Mouse (Mus musculus): Measurements from ENCODE around the gene Cct4. TPM values are rescaled to one million over a fixed set of nuclear protein-coding genes. Genes with fewer than 3 reads are reported as not detected.

Gene Cct4
- total and polyA plus RNA-seq, 3 experiments: 387 to 567 (median 552) TPM

GRCm38 (mm10) chr11:22962101-22962500 lies 28.2 kb upstream of the Cct4 start:
- TF ChIP-seq USF2 (IDR thresholded peaks at IDR 0.05; ENCODE audit: borderline replicate concordance in 1 of 2, insufficient read depth in 1 of 2, low read depth in 1 of 2, low read length in 2 of 2): no peak
- TF ChIP-seq NRF1 (IDR thresholded peaks at IDR 0.05; ENCODE audit: insufficient read depth, low read depth, low read length, poor library complexity, severe bottlenecking): no peak
- TF ChIP-seq GABPA (IDR thresholded peaks at IDR 0.05; ENCODE audit: low read depth, low read length): no peak
- no peak for TF ChIP-seq KAT2A (conservative IDR thresholded peaks at IDR 0.05; ENCODE audit: low read depth, low read length)
- TF ChIP-seq MYB (IDR thresholded peaks at IDR 0.05; ENCODE audit: low read depth, low read length): no peak
- TF ChIP-seq RAD21 (IDR thresholded peaks at IDR 0.05; ENCODE audit: low read depth, low read length): no peak
- TF ChIP-seq MYC (IDR thresholded peaks at IDR 0.05; ENCODE audit: low read depth, low read length): no peak
- no peak for TF ChIP-seq ZKSCAN1 (IDR thresholded peaks at IDR 0.05; ENCODE audit: low read depth, low read length)
- TF ChIP-seq POLR2AphosphoS5 (IDR thresholded peaks at IDR 0.05; ENCODE audit: borderline replicate concordance, low read depth, low read length): no peak
- no peak for TF ChIP-seq MXI1 (IDR thresholded peaks at IDR 0.05; ENCODE audit: low read depth, low read length)
- no peak for TF ChIP-seq TAL1 (IDR thresholded peaks at IDR 0.05; ENCODE audit: low read length)
- no peak for TF ChIP-seq E2F4 (IDR thresholded peaks at IDR 0.05; ENCODE audit: borderline replicate concordance, low read depth, low read length)
- no peak for TF ChIP-seq TBP (IDR thresholded peaks at IDR 0.05; ENCODE audit: low read depth, low read length)
- no peaks in the 10 kb centered on the region for H3K9me3 ChIP-seq (replicated peaks; ENCODE audit: insufficient read depth, low read length)
- no peak overlapping the region for H3K4me3 ChIP-seq (ENCODE audit: control insufficient read depth in 1 of 2, insufficient read depth in 1 of 2, low read depth in 2 of 2, low read length in 2 of 2)
- H3K4me1 ChIP-seq (ENCODE audit: control insufficient read depth in 1 of 2, insufficient read depth in 2 of 2, low read length in 2 of 2): no peaks in the 10 kb centered on the region
- no peak overlapping the region for H3K9ac ChIP-seq (ENCODE audit: control insufficient read depth, low read depth, low read length, poor library complexity, severe bottlenecking)
- no peaks in the 10 kb centered on the region for H3K79me2 ChIP-seq (ENCODE audit: control insufficient read depth, insufficient read depth, low read length, poor library complexity)
- no peak overlapping the region for H3K27ac ChIP-seq (ENCODE audit: control insufficient read depth, low read depth, low read length)
- H3K27me3 ChIP-seq (ENCODE audit: control insufficient read depth in 1 of 2, insufficient read depth in 2 of 2, low read length in 2 of 2): no peaks in the 10 kb centered on the region
- H3K36me3 ChIP-seq (ENCODE audit: control insufficient read depth in 1 of 2, insufficient read depth in 2 of 2, low read length in 2 of 2): peaks cover 0 to 3% of the 10 kb centered on the region in 2 experiments; a peak in 1 of 4 replicates
- DNase-seq (ENCODE audit: low read depth, low spot score): no peak

GRCm38 (mm10) chr11:22964401-22964800 lies 25.9 kb upstream of the Cct4 start:
- H3K4me1 ChIP-seq (ENCODE audit: control insufficient read depth in 1 of 2, insufficient read depth in 2 of 2, low read length in 2 of 2): no peaks in the 10 kb centered on the region
- no peak for DNase-seq (ENCODE audit: low read depth, low spot score)
- no peaks in the 10 kb centered on the region for H3K27me3 ChIP-seq (ENCODE audit: control insufficient read depth in 1 of 2, insufficient read depth in 2 of 2, low read length in 2 of 2)
- H3K9me3 ChIP-seq (replicated peaks; ENCODE audit: insufficient read depth, low read length): no peaks in the 10 kb centered on the region
- no peak overlapping the region for H3K4me3 ChIP-seq (ENCODE audit: control insufficient read depth in 1 of 2, insufficient read depth in 1 of 2, low read depth in 2 of 2, low read length in 2 of 2)
- H3K9ac ChIP-seq (ENCODE audit: control insufficient read depth, low read depth, low read length, poor library complexity, severe bottlenecking): no peak overlapping the region
- TF ChIP-seq USF2 (IDR thresholded peaks at IDR 0.05; ENCODE audit: borderline replicate concordance in 1 of 2, insufficient read depth in 1 of 2, low read depth in 1 of 2, low read length in 2 of 2) (no peak), BHLHE40 (IDR thresholded peaks at IDR 0.05; ENCODE audit: borderline replicate concordance, low read depth, low read length) (no peak), EP300 (IDR thresholded peaks at IDR 0.05; ENCODE audit: low read depth in 1 of 2, low read length in 2 of 2) (no peak), TCF12 (IDR thresholded peaks at IDR 0.05; ENCODE audit: low read depth, low read length) (no peak), CHD1 (IDR thresholded peaks at IDR 0.05; ENCODE audit: low read depth, low read length) (no peak), MXI1 (IDR thresholded peaks at IDR 0.05; ENCODE audit: low read depth, low read length) (no peak), GATA1 (IDR thresholded peaks at IDR 0.05; ENCODE audit: low read depth, low read length) (no peak), POLR2A (IDR thresholded peaks at IDR 0.05; ENCODE audit: control insufficient read depth in 1 of 2, insufficient read depth in 1 of 2, low read depth in 1 of 2, low read length in 2 of 2, poor library complexity in 1 of 2) (no peak), POLR2AphosphoS5 (IDR thresholded peaks at IDR 0.05; ENCODE audit: borderline replicate concordance, low read depth, low read length) (no peak), MAZ (IDR thresholded peaks at IDR 0.05; ENCODE audit: low read depth, low read length) (no peak), MAX (IDR thresholded peaks at IDR 0.05; ENCODE audit: low read length) (no peak)
- H3K36me3 ChIP-seq (ENCODE audit: control insufficient read depth in 1 of 2, insufficient read depth in 2 of 2, low read length in 2 of 2): peaks cover 0 to 3% of the 10 kb centered on the region in 2 experiments; a peak in 1 of 4 replicates
- no peak overlapping the region for H3K27ac ChIP-seq (ENCODE audit: control insufficient read depth, low read depth, low read length)
- H3K79me2 ChIP-seq (ENCODE audit: control insufficient read depth, insufficient read depth, low read length, poor library complexity): no peaks in the 10 kb centered on the region

Data from MEL (cell line).